Mouse (Mus musculus) mammary gland, adult 2 months (tissue): Measurements from ENCODE around the gene Olfr325. TPM values are rescaled to one million over a fixed set of nuclear protein-coding genes. Genes with fewer than 3 reads are reported as not detected.

ENCODE experiments used
- polyA plus RNA-seq: library from polyadenylated mRNA; depleted of rRNA; stranded (reverse); fragments of >200 nt; gene quantifications from 2 replicates; pipeline ENCODE4 v1.2.3, GENCODE M21; 2012; ENCODE audit warnings: low replicate concordance; rRNA removed

Gene Olfr325
- not detected in 2 replicates for polyA plus RNA-seq

GRCm38 (mm10) chr11:58577430-58577829, at the start of gene Olfr325:
Olfr325 (plus strand) TSS chr11:58577730.

GRCm38 (mm10) chr11:58534736-58535135, 42.8 kb upstream of the Olfr325 start, which contains the start of gene Olfr330:
Olfr330 (minus strand) TSS chr11:58534836.

GRCm38 (mm10) chr11:58546322-58546721, 31.2 kb upstream of the Olfr325 start, which contains the start of gene Olfr329-ps:
Olfr329-ps (minus strand) TSS chr11:58546422.

GRCm38 (mm10) chr11:58555536-58555935, 22.0 kb upstream of the Olfr325 start, which contains the start of gene Olfr328:
Olfr328 (minus strand) TSS chr11:58555636.

GRCm38 (mm10) chr11:58570405-58570804, 7.1 kb upstream of the Olfr325 start, which contains the start of gene Olfr224:
Olfr224 (minus strand) TSS chr11:58570553.

GRCm38 (mm10) chr11:58594814-58595213, 17.3 kb downstream of the Olfr325 start, which contains the start of gene Olfr324:
Olfr324 (plus strand) TSS chr11:58595114.

GRCm38 (mm10) chr11:58615975-58616374, 38.4 kb downstream of the Olfr325 start, which contains the start of gene 2210407C18Rik:
2210407C18Rik (minus strand) TSS chr11:58616075.

GRCm38 (mm10) chr11:58630401-58630800, 52.9 kb downstream of the Olfr325 start, which contains the start of gene Olfr323:
Olfr323 (minus strand) TSS chr11:58630501.

Other genes with a start within 250 kb of the Olfr325 start
- 36.8 and 48.8 TPM in 2 replicates for gene Zfp672, start 247.4 kb upstream of the Olfr325 start, polyA plus RNA-seq
- gene Sh3bp5l, start 247.0 kb upstream of the Olfr325 start, polyA plus RNA-seq = 31.9 and 32.8 TPM in 2 replicates
- 0.49 TPM in 1 of 2 replicates, not detected in the other for gene Lypd8, start 198.7 kb upstream of the Olfr325 start, polyA plus RNA-seq
- gene 1810065E05Rik, start 156.6 kb upstream of the Olfr325 start, polyA plus RNA-seq = 0.13 TPM in 1 of 2 replicates, not detected in the other
- gene Gm12253, start 145.2 kb upstream of the Olfr325 start, polyA plus RNA-seq = 0.11 and 0.19 TPM in 2 replicates
- not detected in 2 replicates for gene Lypd9, start 124.8 kb upstream of the Olfr325 start, polyA plus RNA-seq
- gene Olfr30, start 115.5 kb upstream of the Olfr325 start, polyA plus RNA-seq = not detected in 2 replicates
- gene Olfr332, start 85.2 kb upstream of the Olfr325 start, polyA plus RNA-seq = not detected in 2 replicates
- not detected in 2 replicates for gene Olfr331, start 75.2 kb upstream of the Olfr325 start, polyA plus RNA-seq
- gene Olfr330, start 42.9 kb upstream of the Olfr325 start, polyA plus RNA-seq = 0.12 TPM in 1 of 2 replicates, not detected in the other
- gene Olfr329-ps, start 31.3 kb upstream of the Olfr325 start, polyA plus RNA-seq = 0.11 TPM in 1 of 2 replicates, not detected in the other
- 0.04 TPM in 1 of 2 replicates, not detected in the other for gene Olfr328, start 22.1 kb upstream of the Olfr325 start, polyA plus RNA-seq
- gene Olfr224, start 7.2 kb upstream of the Olfr325 start, polyA plus RNA-seq = 0.13 TPM in 1 of 2 replicates, not detected in the other
- not detected in 2 replicates for gene Olfr324, start 17.4 kb downstream of the Olfr325 start, polyA plus RNA-seq
- gene 2210407C18Rik, start 38.3 kb downstream of the Olfr325 start, polyA plus RNA-seq = 0.82 and 1.9 TPM in 2 replicates
- 0.92 TPM in 1 of 2 replicates, not detected in the other for gene Olfr323, start 52.8 kb downstream of the Olfr325 start, polyA plus RNA-seq
- 0.11 TPM in 1 of 2 replicates, not detected in the other for gene Trim58, start 62.7 kb downstream of the Olfr325 start, polyA plus RNA-seq
- not detected in 2 replicates for gene Olfr322, start 81.1 kb downstream of the Olfr325 start, polyA plus RNA-seq
- gene Olfr320, start 103.4 kb downstream of the Olfr325 start, polyA plus RNA-seq = not detected in 2 replicates
- gene Olfr319, start 121.4 kb downstream of the Olfr325 start, polyA plus RNA-seq = not detected in 2 replicates
- gene Olfr318, start 146.3 kb downstream of the Olfr325 start, polyA plus RNA-seq = not detected in 2 replicates
- not detected in 2 replicates for gene Olfr317, start 161.5 kb downstream of the Olfr325 start, polyA plus RNA-seq
- gene Olfr316, start 175.0 kb downstream of the Olfr325 start, polyA plus RNA-seq = not detected in 2 replicates
- gene Olfr315, start 195.5 kb downstream of the Olfr325 start, polyA plus RNA-seq = not detected in 2 replicates
- gene Olfr314, start 205.2 kb downstream of the Olfr325 start, polyA plus RNA-seq = not detected in 2 replicates
- gene Fam183b, start 224.2 kb downstream of the Olfr325 start, polyA plus RNA-seq = 0.62 TPM in 1 of 2 replicates, not detected in the other
- not detected in 2 replicates for gene Olfr313, start 237.3 kb downstream of the Olfr325 start, polyA plus RNA-seq